Mouse (Mus musculus) myocyte (in vitro differentiated cells): Measurements from ENCODE around the gene Nup210. TPM values are rescaled to one million over a fixed set of nuclear protein-coding genes. Genes with fewer than 3 reads are reported as not detected.

Experiments used
- H3K27me3 ChIP-seq: one replicate; pipeline ENCODE4 v1.6.1; 2011; ENCODE audit not compliant: control insufficient read depth, insufficient read depth, insufficient read length
- H3K36me3 ChIP-seq: one replicate; pipeline ENCODE4 v1.6.1; 2011; ENCODE audit not compliant: control insufficient read depth, insufficient read depth
- H3K4me2 ChIP-seq: one replicate; pipeline ENCODE4 v1.6.1; 2011; ENCODE audit warnings: low read depth, control low read depth
- H3K4me3 ChIP-seq: one replicate; pipeline ENCODE4 v1.5.1; 2011; ENCODE audit warnings: mild to moderate bottlenecking, control low read depth, moderate library complexity
- H3K79me2 ChIP-seq: one replicate; pipeline ENCODE4 v1.6.1; 2011; ENCODE audit not compliant: control insufficient read depth, insufficient read depth
- H3ac ChIP-seq: one replicate; pipeline ENCODE4 v1.6.1; 2011; ENCODE audit not compliant: control insufficient read depth, insufficient read length
- CEBPB ChIP-seq: IDR thresholded peaks from 2 replicates; pipeline ENCODE4 v1.6.1; 2011; ENCODE audit warnings: mild to moderate bottlenecking, moderate library complexity; ENCODE audit not compliant: poor library complexity, insufficient read depth, severe bottlenecking
- E2F4 ChIP-seq: IDR thresholded peaks from one replicate; pipeline ENCODE4 v1.6.1; 2011; ENCODE audit warnings: mild to moderate bottlenecking, control low read depth, moderate library complexity; ENCODE audit not compliant: insufficient read depth
- MAX ChIP-seq: IDR thresholded peaks from one replicate; pipeline ENCODE4 v1.6.1; 2011; ENCODE audit warnings: low read depth, mild to moderate bottlenecking, control low read depth
- MYOD1 ChIP-seq, 3 experiments: IDR thresholded peaks; one replicate each; pipeline ENCODE4 v1.6.1; 2011; ENCODE audit warnings: control low read depth in 2 of 3, low read depth in 2 of 3, mild to moderate bottlenecking in 2 of 3, moderate library complexity in 1 of 3; ENCODE audit not compliant: insufficient read length in 2 of 3, control insufficient read depth in 1 of 3
- MYOG ChIP-seq, 3 experiments: IDR thresholded peaks; one replicate each; pipeline ENCODE4 v1.6.1; 2011; ENCODE audit warnings: control low read depth in 2 of 3, low read depth in 2 of 3, mild to moderate bottlenecking in 2 of 3; ENCODE audit not compliant: insufficient read length in 2 of 3, control insufficient read depth in 1 of 3, insufficient read depth in 1 of 3
- POLR2A ChIP-seq: IDR thresholded peaks from one replicate; pipeline ENCODE4 v1.6.1; 2011; ENCODE audit warnings: low read depth, mild to moderate bottlenecking, control low read depth, moderate library complexity; ENCODE audit not compliant: insufficient read length
- POLR2AphosphoS2 ChIP-seq: IDR thresholded peaks from one replicate; pipeline ENCODE4 v1.6.1; 2011; ENCODE audit warnings: low read depth, control low read depth; ENCODE audit not compliant: insufficient read length
- REST ChIP-seq: IDR thresholded peaks from one replicate; pipeline ENCODE4 v1.6.1; 2011; ENCODE audit warnings: mild to moderate bottlenecking, control low read depth, moderate library complexity; ENCODE audit not compliant: insufficient read depth, insufficient read length
- SRF ChIP-seq: IDR thresholded peaks from one replicate; pipeline ENCODE4 v1.6.1; 2011; ENCODE audit warnings: low read depth; ENCODE audit not compliant: control insufficient read depth, insufficient read length
- TCF12 ChIP-seq: IDR thresholded peaks from one replicate; pipeline ENCODE4 v1.6.1; 2011; ENCODE audit warnings: mild to moderate bottlenecking, control low read depth; ENCODE audit not compliant: poor library complexity, insufficient read depth, severe bottlenecking
- TCF3 ChIP-seq: IDR thresholded peaks from one replicate; pipeline ENCODE4 v1.6.1; 2011; ENCODE audit warnings: low read depth, control low read depth; ENCODE audit not compliant: insufficient read length
- USF1 ChIP-seq: IDR thresholded peaks from one replicate; pipeline ENCODE4 v1.6.1; 2011; ENCODE audit warnings: low read depth, mild to moderate bottlenecking, control low read depth, moderate library complexity
- polyA plus RNA-seq: library from polyadenylated mRNA; unstranded; fragments of >200 nt; fragmentation: generic; extraction: Trizol; gene quantifications from one replicate; pipeline ENCODE4 v1.2.1, GENCODE M21; 2012; ENCODE audit warnings: missing spikeins

Gene Nup210
- polyA plus RNA-seq, 1 experiment, result 0.31 TPM

GRCm38 (mm10) chr6:91014198-91014958 lies 102.3 kb downstream of the Nup210 start:
- no peak overlapping the region for H3ac ChIP-seq
- no peak overlapping the region for H3K4me2 ChIP-seq
- H3K36me3 ChIP-seq, result no peaks in the 10 kb centered on the region
- H3K79me2 ChIP-seq, result no peaks in the 10 kb centered on the region
- H3K27me3 ChIP-seq, result peaks cover 6% of the 10 kb centered on the region
- H3K4me3 ChIP-seq, result no peak overlapping the region
- TF ChIP-seq TCF3, result no peak
- no peak for TF ChIP-seq MAX
- TF ChIP-seq MYOD1 (IDR thresholded peaks at IDR 0.05; ENCODE audit: control insufficient read depth in 1 of 3, insufficient read length in 2 of 3, low read depth in 2 of 3), result no peak
- TF ChIP-seq POLR2A, result no peak
- TF ChIP-seq E2F4, result no peak
- no peak for TF ChIP-seq CEBPB
- TF ChIP-seq USF1, result no peak
- no peak for TF ChIP-seq SRF
- no peak for TF ChIP-seq TCF12
- no peak for TF ChIP-seq MYOG (IDR thresholded peaks at IDR 0.05; ENCODE audit: control insufficient read depth in 1 of 3, insufficient read depth in 1 of 3, insufficient read length in 2 of 3, low read depth in 2 of 3)
- TF ChIP-seq POLR2AphosphoS2, result no peak
- no peak for TF ChIP-seq REST

GRCm38 (mm10) chr6:91012458-91012857 lies 104.2 kb downstream of the Nup210 start:
- Histone ChIP-seq H3K4me2 (no peak overlapping the region), H3ac (no peak overlapping the region), H3K79me2 (no peaks in the 10 kb centered on the region), H3K27me3 (peaks cover 6% of the 10 kb centered on the region), H3K36me3 (no peaks in the 10 kb centered on the region), H3K4me3 (no peak overlapping the region)
- TF ChIP-seq TCF12, result no peak
- TF ChIP-seq MYOD1 (IDR thresholded peaks at IDR 0.05; ENCODE audit: control insufficient read depth in 1 of 3, insufficient read length in 2 of 3, low read depth in 2 of 3), result no peak
- no peak for TF ChIP-seq USF1
- no peak for TF ChIP-seq SRF
- TF ChIP-seq CEBPB, result no peak
- TF ChIP-seq POLR2AphosphoS2, result no peak
- TF ChIP-seq TCF3, result no peak
- no peak for TF ChIP-seq POLR2A
- no peak for TF ChIP-seq MYOG (IDR thresholded peaks at IDR 0.05; ENCODE audit: control insufficient read depth in 1 of 3, insufficient read depth in 1 of 3, insufficient read length in 2 of 3, low read depth in 2 of 3)
- TF ChIP-seq MAX, result no peak
- TF ChIP-seq REST, result no peak
- TF ChIP-seq E2F4, result no peak

DNA sequence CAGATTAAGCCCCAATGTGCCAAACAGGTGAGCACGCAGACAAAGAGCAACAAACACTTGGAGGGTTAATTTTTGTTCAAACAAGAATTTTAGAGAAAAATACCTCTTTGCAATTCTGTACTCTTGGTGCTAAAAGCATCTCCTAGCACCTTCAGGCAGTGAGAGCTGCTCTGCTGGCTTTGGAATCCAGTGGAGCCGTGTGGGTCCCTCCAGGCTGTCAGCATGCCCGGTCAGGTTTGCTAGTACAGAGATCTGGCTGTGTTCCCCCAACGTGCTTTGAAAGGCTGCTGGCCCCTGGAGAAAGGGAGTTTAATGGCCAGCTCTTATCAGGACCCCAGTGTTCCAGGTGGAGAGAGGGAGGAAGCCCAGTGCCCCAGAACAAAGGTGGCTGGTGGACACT lies 105.1 kb downstream of the Nup210 start:
- Histone ChIP-seq H3K4me3 (no peak overlapping the region), H3K4me2 (no peak overlapping the region), H3ac (no peak overlapping the region), H3K36me3 (no peaks in the 10 kb centered on the region), H3K79me2 (no peaks in the 10 kb centered on the region), H3K27me3 (peaks cover 6% of the 10 kb centered on the region)
- TF ChIP-seq POLR2A (no peak), MYOD1 (IDR thresholded peaks at IDR 0.05; ENCODE audit: control insufficient read depth in 1 of 3, insufficient read length in 2 of 3, low read depth in 2 of 3) (no peak), USF1 (no peak), POLR2AphosphoS2 (no peak), TCF12 (no peak), REST (no peak), TCF3 (no peak), CEBPB (no peak), MYOG (IDR thresholded peaks at IDR 0.05; ENCODE audit: control insufficient read depth in 1 of 3, insufficient read depth in 1 of 3, insufficient read length in 2 of 3, low read depth in 2 of 3) (no peak)

- H3K27me3 ChIP-seq, result no peaks in the 10 kb centered on the region
- TF ChIP-seq REST, result no peak
- no peak for TF ChIP-seq TCF12
- TF ChIP-seq E2F4, result no peak
- no peak for TF ChIP-seq USF1
- no peak for TF ChIP-seq MAX
- no peak for TF ChIP-seq POLR2AphosphoS2
- no peak for TF ChIP-seq SRF
- TF ChIP-seq CEBPB, result no peak
- TF ChIP-seq MYOD1 (IDR thresholded peaks at IDR 0.05; ENCODE audit: control insufficient read depth in 1 of 3, insufficient read length in 2 of 3, low read depth in 2 of 3), result no peak
- no peak for TF ChIP-seq MYOG (IDR thresholded peaks at IDR 0.05; ENCODE audit: control insufficient read depth in 1 of 3, insufficient read depth in 1 of 3, insufficient read length in 2 of 3, low read depth in 2 of 3)
- no peak for TF ChIP-seq TCF3
- no peak for TF ChIP-seq POLR2A
- H3K79me2 ChIP-seq, result no peaks in the 10 kb centered on the region
Observed at GRCm38 (mm10) chr6:91008284-91008830, 108.3 kb downstream of the Nup210 start.

More at GRCm38 (mm10) chr6:91008284-91008830, 108.3 kb downstream of the Nup210 start:
- H3ac ChIP-seq, result no peak overlapping the region
- no peak overlapping the region for H3K4me2 ChIP-seq
- no peaks in the 10 kb centered on the region for H3K36me3 ChIP-seq
- no peak overlapping the region for H3K4me3 ChIP-seq
